ENCODE assay signal across 8 mouse cellular contexts in genomic region chr4:108300266-108300665, GRCm38 (mm10). TPM values are rescaled to one million over a fixed set of nuclear protein-coding genes. Genes with fewer than 3 reads are reported as not detected.
DNase-seq lines count a peak whose midpoint lies in the region; ATAC-seq and TF ChIP-seq lines count a peak whose summit lies in the region.

No protein-coding gene starts in this region.

- H3K9me3 ChIP-seq in heart, embryonic 14.5 days (ENCODE audit: control insufficient read depth, low read length): peaks cover under 1% of the 10 kb centered on the region; the same call in 1 of the 2 replicates
- no peaks in the 10 kb centered on the region for H3K9me3 ChIP-seq in G1E (replicated peaks)
- H3K9me3 ChIP-seq in embryonic facial prominence, embryonic 15.5 days (replicated peaks): no peaks in the 10 kb centered on the region
- 0 out of 2 replicates have a peak, but pooled peaks cover 2% of the 10 kb centered on the region for H3K9me3 ChIP-seq in kidney, postnatal 0 days (replicated peaks; ENCODE audit: low read length)
- no peaks in the 10 kb centered on the region for H3K9me3 ChIP-seq in midbrain, embryonic 16.5 days (replicated peaks; ENCODE audit: control insufficient read depth, low read length, poor library complexity, severe bottlenecking)

- ATAC-seq in heart, embryonic 14.5 days (ENCODE audit: insufficient number of reproducible peaks, insufficient read depth, low FRiP score, low read depth): no peak; the same call in 1 of the 2 replicates
- ATAC-seq in G1E (ENCODE audit: extremely low read depth, insufficient number of reproducible peaks, low FRiP score, poor library complexity, severe bottlenecking): no peak
- no peak for ATAC-seq in embryonic facial prominence, embryonic 15.5 days (ENCODE audit: insufficient number of reproducible peaks, low FRiP score, low TSS enrichment, low read depth)
- no peak for ATAC-seq in kidney, postnatal 0 days (replicated peaks; ENCODE audit: low FRiP score, low read depth)
- ATAC-seq in midbrain, embryonic 16.5 days: peak; percentile 6

- no peaks in the 10 kb centered on the region for H3K27me3 ChIP-seq in heart, embryonic 14.5 days (ENCODE audit: control insufficient read depth, insufficient read depth, low read length)
- no peaks in the 10 kb centered on the region for H3K27me3 ChIP-seq in G1E (ENCODE audit: insufficient read depth, low read length)
- no peaks in the 10 kb centered on the region for H3K27me3 ChIP-seq in embryonic facial prominence, embryonic 15.5 days
- no peaks in the 10 kb centered on the region for H3K27me3 ChIP-seq in kidney, postnatal 0 days (ENCODE audit: insufficient read depth, low read length)
- H3K27me3 ChIP-seq in midbrain, embryonic 16.5 days (ENCODE audit: control insufficient read depth, insufficient read depth, low read depth, low read length): no peaks in the 10 kb centered on the region

- H3K4me1 ChIP-seq in heart, embryonic 14.5 days (ENCODE audit: control insufficient read depth in 2 of 2, insufficient read depth in 2 of 2, low read length in 2 of 2): peaks cover 0 to 18% of the 10 kb centered on the region in 2 experiments; a peak in 2 of 4 replicates
- H3K4me1 ChIP-seq in G1E (ENCODE audit: insufficient read depth, low read depth, low read length): peaks cover 24% of the 10 kb centered on the region
- H3K4me1 ChIP-seq in embryonic facial prominence, embryonic 15.5 days: peaks cover 20% of the 10 kb centered on the region
- H3K4me1 ChIP-seq in kidney, postnatal 0 days (replicated peaks; ENCODE audit: insufficient read depth, low read length): peaks cover 7% of the 10 kb centered on the region; the same call in 1 of the 2 replicates
- peaks cover 22% of the 10 kb centered on the region for H3K4me1 ChIP-seq in midbrain, embryonic 16.5 days (ENCODE audit: control insufficient read depth, insufficient read depth, low read length)

- no peak for DNase-seq in heart, postnatal 10 days
- DNase-seq in G1E (ENCODE audit: low spot score): no peak
- peak; percentile 47 for DNase-seq in kidney, postnatal 0 days (ENCODE audit: low spot score)
- no peak for DNase-seq in gastrocnemius, adult 18-20 months (ENCODE audit: low spot score)
- DNase-seq in c-Kit-positive CD71-positive TER-119-positive erythroid progenitor cells, embryonic 14.5 days (ENCODE audit: low spot score): no peak

- peak overlapping the region; percentile 87 for H3K4me2 ChIP-seq in heart, embryonic 14.5 days (ENCODE audit: low read length)
- H3K4me2 ChIP-seq in embryonic facial prominence, embryonic 15.5 days (replicated peaks): peak overlapping the region; percentile 68
- H3K4me2 ChIP-seq in kidney, postnatal 0 days (ENCODE audit: low read length): peak overlapping the region; percentile 74
- H3K4me2 ChIP-seq in midbrain, embryonic 16.5 days (ENCODE audit: low read length): peak overlapping the region; percentile 81

- peak overlapping the region; percentile 97 for H3K9ac ChIP-seq in heart, embryonic 14.5 days (ENCODE audit: low read length)
- H3K9ac ChIP-seq in embryonic facial prominence, embryonic 15.5 days: peak overlapping the region; percentile 75
- H3K9ac ChIP-seq in kidney, postnatal 0 days (ENCODE audit: low read depth, low read length): peak overlapping the region; percentile 80
- H3K9ac ChIP-seq in midbrain, embryonic 16.5 days (ENCODE audit: low read depth, low read length): peak overlapping the region; percentile 99

- H3K36me3 ChIP-seq in heart, embryonic 14.5 days (ENCODE audit: control insufficient read depth, insufficient read depth, low read length): no peaks in the 10 kb centered on the region
- H3K36me3 ChIP-seq in G1E (replicated peaks): peaks cover 9% of the 10 kb centered on the region
- H3K36me3 ChIP-seq in embryonic facial prominence, embryonic 15.5 days: no peaks in the 10 kb centered on the region
- no peaks in the 10 kb centered on the region for H3K36me3 ChIP-seq in kidney, postnatal 0 days (ENCODE audit: insufficient read depth, low read length)
- H3K36me3 ChIP-seq in midbrain, embryonic 16.5 days (ENCODE audit: control insufficient read depth, insufficient read depth, low read length): no peaks in the 10 kb centered on the region

- intact Hi-C loops in heart, postnatal 10 days (cut with DNase I): loop anchor here (2.0 kb wide), 1 partner anchor 27 kb away; no protein-coding TSS in a partner anchor

- TF ChIP-seq CTCF in G1E (IDR thresholded peaks at IDR 0.05; ENCODE audit: low read depth, low read length): no peak
- no peak for TF ChIP-seq CTCF in kidney, postnatal 0 days (IDR thresholded peaks at IDR 0.05; ENCODE audit: low read depth)

- H3K4me3 ChIP-seq in heart, embryonic 14.5 days (ENCODE audit: control insufficient read depth in 1 of 2, insufficient read depth in 1 of 2, low read depth in 1 of 2, low read length in 2 of 2): peak overlapping the region; percentile 91 to 98
- peak overlapping the region; percentile 89 for H3K4me3 ChIP-seq in G1E (ENCODE audit: low read depth, low read length)
- H3K4me3 ChIP-seq in embryonic facial prominence, embryonic 15.5 days (replicated peaks): peak overlapping the region; percentile 74
- peak overlapping the region; percentile 82 for H3K4me3 ChIP-seq in kidney, postnatal 0 days (replicated peaks; ENCODE audit: low read depth, low read length)
- peak overlapping the region; percentile 96 for H3K4me3 ChIP-seq in midbrain, embryonic 16.5 days (ENCODE audit: low read depth, low read length)

- WGBS in heart, embryonic 14.5 days: 1% methylated on average over 14 of the region's 14 CpGs
- under 1% methylated on average over 14 of the region's 14 CpGs for WGBS in embryonic facial prominence, embryonic 15.5 days
- 1% methylated on average over 14 of the region's 14 CpGs for WGBS in kidney, postnatal 0 days
- 1% methylated on average over 14 of the region's 14 CpGs for WGBS in midbrain, embryonic 16.5 days

- peak overlapping the region; percentile 87 to 90; a peak in 3 of 4 replicates for H3K27ac ChIP-seq in heart, embryonic 14.5 days (replicated peaks in 1 of 2; ENCODE audit: control insufficient read depth in 1 of 2, insufficient read depth in 1 of 2, low read depth in 2 of 2, low read length in 2 of 2)
- H3K27ac ChIP-seq in embryonic facial prominence, embryonic 15.5 days (replicated peaks): peak overlapping the region; percentile 92
- H3K27ac ChIP-seq in kidney, postnatal 0 days: peak overlapping the region; percentile 86; the same call in 1 of the 2 replicates
- H3K27ac ChIP-seq in midbrain, embryonic 16.5 days (ENCODE audit: low read length): peak overlapping the region; percentile 96

RNA-seq across cellular contexts. Expression of gene Zyg11b, which starts 0.6 kb away (rescaled TPM):
- polyA plus RNA-seq in heart, embryonic 14.5 days (2014; fragmentation: Nextera tagmentation; extraction: Ambion mirVana): 10.3 and 10.7 TPM in 2 replicates
- 10 to 100 TPM; 36.5 to 37.5 TPM for total RNA-seq in heart, postnatal 10 days (2021)
- total RNA-seq in G1E (2014; fragmentation: Nextera tagmentation) (18.2 and 20.5 TPM in 2 replicates), G1E (2017) (20.6 and 21.8 TPM in 2 replicates)
- polyA plus RNA-seq in G1E (2012): 1.7 and 1.9 TPM in 2 replicates
- polyA plus RNA-seq in embryonic facial prominence, embryonic 15.5 days (2015; fragmentation: Nextera tagmentation; extraction: Ambion mirVana): 10.7 and 11.5 TPM in 2 replicates
- polyA plus RNA-seq in kidney, postnatal 0 days (2015; fragmentation: Nextera tagmentation; extraction: Ambion mirVana): 7.4 and 7.5 TPM in 2 replicates
- 37.0 and 38.3 TPM in 2 replicates for polyA plus RNA-seq in midbrain, embryonic 16.5 days (2015; fragmentation: Nextera tagmentation; extraction: Ambion mirVana)
- total RNA-seq in gastrocnemius, adult 18-20 months (2021): 10 to 100 TPM; 59.6 to 65.3 TPM

RNA-seq across cellular contexts. Expression of gene Coa7, which starts 27.7 kb away (rescaled TPM):
- polyA plus RNA-seq in heart, embryonic 14.5 days (2014; fragmentation: Nextera tagmentation; extraction: Ambion mirVana): 47.4 and 48.9 TPM in 2 replicates
- total RNA-seq in heart, postnatal 10 days (2021): 10 to 100 TPM; 45.8 to 48.5 TPM
- total RNA-seq in G1E (2014; fragmentation: Nextera tagmentation): 4.2 and 6.8 TPM in 2 replicates
- 6.3 and 11.1 TPM in 2 replicates for total RNA-seq in G1E (2017)
- 1.4 and 4.2 TPM in 2 replicates for polyA plus RNA-seq in G1E (2012)
- 39.9 and 42.9 TPM in 2 replicates for polyA plus RNA-seq in embryonic facial prominence, embryonic 15.5 days (2015; fragmentation: Nextera tagmentation; extraction: Ambion mirVana)
- polyA plus RNA-seq in kidney, postnatal 0 days (2015; fragmentation: Nextera tagmentation; extraction: Ambion mirVana): 66.6 and 66.8 TPM in 2 replicates
- polyA plus RNA-seq in midbrain, embryonic 16.5 days (2015; fragmentation: Nextera tagmentation; extraction: Ambion mirVana): 46.8 and 58.5 TPM in 2 replicates
- total RNA-seq in gastrocnemius, adult 18-20 months (2021): 10 to 100 TPM; 29.9 to 35.5 TPM
